Comparison of ENCODE assay signal across 2 mouse cellular contexts in genomic region chr17:47749626-47750025, GRCm38 (mm10).
TF ChIP-seq lines count a peak whose summit lies in the region.

No protein-coding gene starts in this region.

TF ChIP-seq in CH12.LX, 34 proteins besides CTCF, POLR2A, EP300 and RAD21:
- TF ChIP-seq RCOR1 (conservative IDR thresholded peaks at IDR 0.05; ENCODE audit: low read depth, low read length) (no peak), POLR2AphosphoS2 (IDR thresholded peaks at IDR 0.05; ENCODE audit: low read depth, low read length) (no peak), UBTF (IDR thresholded peaks at IDR 0.05; ENCODE audit: low read depth, low read length) (no peak), ZMIZ1 (IDR thresholded peaks at IDR 0.05; ENCODE audit: low read depth, low read length) (no peak), CHD2 (IDR thresholded peaks at IDR 0.05; ENCODE audit: low read length) (no peak), MAX (IDR thresholded peaks at IDR 0.05; ENCODE audit: low read length) (no peak), NELFE (IDR thresholded peaks at IDR 0.05; ENCODE audit: low read depth, low read length) (no peak), ELF1 (IDR thresholded peaks at IDR 0.05; ENCODE audit: low read depth, low read length) (no peak), JUN (IDR thresholded peaks at IDR 0.05; ENCODE audit: insufficient read depth, low read depth, low read length) (no peak), TCF12 (IDR thresholded peaks at IDR 0.05; ENCODE audit: low read depth, low read length) (no peak), MXI1 (IDR thresholded peaks at IDR 0.05; ENCODE audit: low read depth, low read length) (no peak), MEF2A (IDR thresholded peaks at IDR 0.05; ENCODE audit: borderline replicate concordance, low read depth, low read length) (no peak)

TF ChIP-seq in MEL, 35 proteins besides CTCF, POLR2A, EP300 and RAD21:
- TF ChIP-seq ZNF384 (IDR thresholded peaks at IDR 0.05; ENCODE audit: low read depth, low read length) (no peak), TAL1 (IDR thresholded peaks at IDR 0.05; ENCODE audit: low read length) (peak; percentile 7; the same call in 1 of the 2 replicates), USF1 (IDR thresholded peaks at IDR 0.05; ENCODE audit: low read depth, low read length) (no peak)
